Mouse (Mus musculus) testis, postnatal 14 days (tissue): ENCODE results near the gene Slc39a5.
A peak's percentile ranks its signal among the peaks of the same experiment; 100 is the strongest.

Source experiments
- DNase-seq: peaks from one replicate; pipeline ENCODE4 v3.0.0; 2021; ENCODE audit warnings: low spot score

Slc39a5 gene

DNA sequence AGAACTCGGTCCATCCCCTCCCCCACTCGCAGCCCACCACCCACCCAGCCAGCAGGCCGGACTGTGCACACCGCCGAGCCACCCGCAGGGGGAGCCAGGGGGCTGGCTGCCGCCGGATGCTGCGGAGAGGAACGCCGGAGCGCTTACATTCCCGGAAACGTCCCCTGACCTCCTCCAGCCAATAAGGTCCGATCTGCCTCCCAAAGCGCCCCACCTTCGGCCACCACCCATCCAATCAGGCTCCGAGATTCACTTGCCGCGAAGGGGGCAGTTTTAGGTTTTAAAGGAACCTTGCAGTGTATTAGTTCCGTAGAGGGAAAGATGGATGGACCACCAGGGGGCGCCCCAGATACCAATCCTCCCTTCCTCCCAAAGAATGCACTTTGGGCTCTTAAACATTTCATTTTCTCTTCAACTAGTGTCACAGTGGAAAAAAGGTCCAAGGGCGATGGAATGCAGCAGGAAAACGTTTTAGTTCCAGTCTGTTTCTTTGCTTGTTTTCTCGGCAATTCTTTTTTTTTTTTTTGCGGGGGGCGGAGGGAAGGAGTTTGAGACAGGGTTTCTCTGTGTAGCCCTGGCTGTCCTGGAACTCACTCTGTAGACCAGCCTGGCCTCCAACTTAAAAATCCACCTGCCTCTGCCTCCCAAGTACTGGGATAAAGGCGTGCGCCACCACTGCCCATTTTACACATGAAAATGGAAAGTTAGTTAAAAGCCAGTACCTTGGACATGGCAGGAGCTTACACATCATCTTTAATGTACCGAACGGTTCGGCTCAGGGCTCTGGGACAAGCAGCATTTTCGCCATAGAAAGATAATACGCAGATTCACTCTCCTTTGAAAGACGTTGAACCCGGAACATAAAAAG is 8.9 kb upstream of the Slc39a5 start:
- DNase-seq, result peak; percentile 96

- peak; percentile 42 for DNase-seq
Observed at GRCm38 (mm10) chr10:128408591-128409535, 7.8 kb upstream of the Slc39a5 start.

- no peak for DNase-seq
Observed at GRCm38 (mm10) chr10:128403931-128404330, 2.9 kb upstream of the Slc39a5 start.

GRCm38 (mm10) chr10:128401638-128402037 is 609 bp upstream of the Slc39a5 start:
- DNase-seq, result no peak

DNA sequence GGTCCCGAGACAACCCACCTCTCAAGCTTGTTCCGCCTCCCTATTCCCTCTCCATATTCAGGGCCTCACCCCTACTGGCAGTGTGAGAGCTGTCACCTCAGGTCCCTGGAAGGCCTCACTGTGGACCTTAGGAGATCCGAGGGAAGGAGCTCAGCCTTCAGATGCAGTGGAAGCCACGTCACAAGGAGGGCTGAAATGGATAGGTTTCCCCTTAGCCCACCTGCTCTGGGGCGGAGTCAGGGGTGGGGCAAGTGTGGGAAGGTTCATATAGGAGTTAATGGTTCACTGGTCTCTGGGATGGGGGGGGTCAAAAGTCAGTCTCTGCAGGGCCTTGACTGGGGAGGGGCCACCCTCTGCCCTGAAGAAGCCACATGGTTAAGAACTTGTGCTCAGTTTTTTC is 691 bp downstream of the Slc39a5 start:
- DNase-seq, result no peak

- DNase-seq, result no peak
Observed at GRCm38 (mm10) chr10:128397466-128397865, 3.6 kb downstream of the Slc39a5 start.

DNA sequence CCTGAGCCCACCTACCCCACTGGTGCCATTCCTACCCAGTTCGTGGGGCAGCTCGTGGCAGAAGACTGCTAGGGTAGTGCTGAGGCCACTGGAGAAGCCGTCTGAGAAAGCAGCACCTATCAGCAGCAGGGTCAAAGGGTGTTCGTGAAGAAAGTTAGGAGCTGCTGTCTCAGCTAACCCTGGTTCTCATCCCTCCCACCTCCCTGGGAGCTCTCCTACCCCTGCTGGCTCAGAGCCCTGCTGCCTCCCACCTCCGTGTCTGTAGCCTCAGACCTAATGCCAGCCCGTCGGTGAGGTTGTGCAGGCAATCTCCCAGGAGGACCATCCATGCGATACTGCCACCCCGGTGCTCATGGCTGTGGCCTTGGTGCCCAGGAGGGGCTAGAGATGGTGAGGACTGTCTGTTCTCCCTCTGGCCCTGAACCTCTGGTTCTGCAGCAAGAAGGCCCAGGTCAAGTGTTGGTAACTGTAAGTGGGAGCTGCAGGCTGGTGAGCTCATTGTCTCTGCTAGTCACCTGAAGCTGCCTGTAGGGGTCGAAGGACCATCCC is 4.2 kb downstream of the Slc39a5 start:
- DNase-seq, result no peak

GRCm38 (mm10) chr10:128396017-128396673 is 4.9 kb downstream of the Slc39a5 start:
- no peak for DNase-seq

GRCm38 (mm10) chr10:128391850-128392249 is 9.2 kb downstream of the Slc39a5 start:
- DNase-seq, result no peak

- DNase-seq, result no peak
Observed at GRCm38 (mm10) chr10:128390366-128390765, 10.7 kb downstream of the Slc39a5 start.

GRCm38 (mm10) chr10:128389570-128389969 is 11.5 kb downstream of the Slc39a5 start:
- DNase-seq, result no peak

GRCm38 (mm10) chr10:128388941-128389340 is 12.1 kb downstream of the Slc39a5 start:
- no peak for DNase-seq

GRCm38 (mm10) chr10:128385902-128386301 is 15.1 kb downstream of the Slc39a5 start:
- DNase-seq, result no peak

DNA sequence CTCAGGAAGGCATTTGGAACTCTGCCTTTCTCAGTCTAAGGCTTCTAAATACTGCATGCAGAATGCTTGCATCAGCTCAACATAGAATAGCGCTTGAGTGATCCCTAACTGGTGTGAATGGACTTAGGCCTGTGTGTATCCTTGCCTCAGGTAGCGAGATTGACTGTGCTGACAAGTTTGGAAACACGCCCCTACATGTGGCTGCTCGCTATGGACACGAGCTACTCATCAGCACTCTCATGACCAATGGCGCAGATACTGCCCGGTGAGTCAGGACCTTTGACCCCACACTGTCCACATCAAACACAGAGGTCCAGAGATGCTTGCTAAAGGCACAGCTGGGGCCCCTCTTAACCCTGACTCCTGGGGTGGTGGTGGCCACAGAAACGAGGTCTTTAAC is 18.5 kb downstream of the Slc39a5 start:
- DNase-seq, result no peak

DNA sequence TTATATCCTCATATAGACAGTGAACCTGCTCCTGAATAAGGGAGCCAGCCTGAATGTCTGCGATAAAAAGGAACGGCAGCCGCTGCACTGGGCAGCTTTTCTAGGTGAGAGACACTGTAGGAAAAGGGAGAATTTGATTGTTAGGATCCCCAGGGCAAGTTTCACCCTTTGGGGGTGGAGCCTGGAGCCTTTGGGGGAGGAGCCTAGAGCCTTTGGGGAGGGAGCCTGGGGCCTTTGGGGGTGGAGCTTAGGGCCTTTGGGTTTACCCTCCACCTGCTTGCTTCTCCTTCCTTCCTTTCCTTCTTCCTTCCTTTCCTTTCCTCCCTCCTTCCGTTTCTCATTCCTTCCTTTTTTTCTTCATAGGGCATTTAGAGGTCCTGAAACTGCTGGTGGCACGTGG is 20.5 kb downstream of the Slc39a5 start:
- no peak for DNase-seq

DNA sequence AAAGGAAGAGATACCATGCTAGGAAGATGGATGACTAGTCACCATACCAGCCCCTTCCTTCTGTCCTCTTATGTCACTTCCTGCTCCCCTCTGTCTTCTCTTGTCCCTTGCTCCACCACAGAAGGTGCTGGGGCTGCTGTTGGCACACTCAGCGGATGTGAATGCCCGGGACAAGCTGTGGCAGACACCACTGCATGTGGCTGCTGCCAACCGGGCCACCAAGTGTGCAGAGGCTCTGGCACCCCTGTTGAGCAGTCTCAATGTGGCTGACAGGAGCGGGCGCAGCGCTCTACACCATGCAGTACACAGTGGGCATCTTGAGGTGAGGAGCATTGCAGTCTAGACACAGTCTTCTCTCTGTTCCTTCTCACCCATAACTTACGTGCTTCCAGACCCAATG is 21.8 kb downstream of the Slc39a5 start:
- no peak for DNase-seq

DNA sequence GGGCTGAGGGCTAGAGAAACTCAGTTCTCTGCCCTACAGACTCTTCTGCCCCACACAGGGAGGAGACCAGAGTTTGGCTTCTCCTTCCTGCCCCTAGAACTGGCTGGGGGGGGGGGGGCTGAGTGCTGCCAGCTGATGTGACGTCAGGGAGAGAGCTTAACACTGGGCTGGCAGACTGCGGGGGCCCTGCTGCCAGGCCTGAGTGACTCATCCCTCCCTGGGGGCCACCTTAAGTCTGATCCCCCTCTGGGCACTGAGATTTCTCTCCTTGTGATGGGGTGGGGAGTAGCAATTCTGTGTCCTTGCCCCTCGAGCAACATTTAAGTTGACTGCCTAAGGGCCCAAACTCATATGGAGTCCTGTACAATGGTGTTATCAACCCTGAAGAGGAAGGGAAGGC is 22.6 kb downstream of the Slc39a5 start:
- no peak for DNase-seq

GRCm38 (mm10) chr10:128377940-128378448 is 23.0 kb downstream of the Slc39a5 start:
- no peak for DNase-seq

DNA sequence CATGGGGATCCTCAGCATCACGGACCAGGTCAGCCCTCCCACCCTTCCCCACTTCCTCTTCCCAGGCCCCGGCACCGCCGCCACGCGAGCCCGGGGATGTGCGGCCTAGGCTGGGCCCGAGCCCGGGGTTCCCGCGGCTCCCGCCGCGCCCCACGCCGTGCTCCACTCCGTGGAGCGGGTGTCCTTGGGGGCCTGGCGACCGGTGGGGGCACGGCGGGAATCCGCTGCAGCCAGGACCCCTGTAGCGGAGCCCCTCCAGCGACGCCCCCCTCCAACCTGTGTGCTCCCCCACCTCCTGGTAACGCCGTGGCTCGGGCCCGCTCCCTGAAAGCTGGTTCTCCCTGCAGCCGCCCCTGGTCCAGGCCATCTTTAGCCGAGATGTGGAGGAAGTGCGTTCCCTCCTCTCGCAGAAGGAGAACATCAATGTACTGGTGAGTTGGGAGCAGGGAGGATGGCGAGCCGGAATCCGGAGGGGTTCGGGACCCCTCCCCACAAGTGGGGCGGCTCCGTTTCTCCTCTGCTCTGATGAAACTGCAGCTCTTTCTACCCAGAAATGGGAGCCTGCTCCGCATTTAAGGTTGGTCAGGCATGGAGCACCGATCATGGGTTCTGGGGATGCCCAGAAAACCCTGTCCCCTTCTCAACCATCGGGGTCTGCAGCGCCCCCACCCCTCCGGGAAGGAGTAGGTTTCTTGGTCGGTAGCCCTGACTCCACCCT is 23.6 kb downstream of the Slc39a5 start:
- DNase-seq, result peak; percentile 50

DNA sequence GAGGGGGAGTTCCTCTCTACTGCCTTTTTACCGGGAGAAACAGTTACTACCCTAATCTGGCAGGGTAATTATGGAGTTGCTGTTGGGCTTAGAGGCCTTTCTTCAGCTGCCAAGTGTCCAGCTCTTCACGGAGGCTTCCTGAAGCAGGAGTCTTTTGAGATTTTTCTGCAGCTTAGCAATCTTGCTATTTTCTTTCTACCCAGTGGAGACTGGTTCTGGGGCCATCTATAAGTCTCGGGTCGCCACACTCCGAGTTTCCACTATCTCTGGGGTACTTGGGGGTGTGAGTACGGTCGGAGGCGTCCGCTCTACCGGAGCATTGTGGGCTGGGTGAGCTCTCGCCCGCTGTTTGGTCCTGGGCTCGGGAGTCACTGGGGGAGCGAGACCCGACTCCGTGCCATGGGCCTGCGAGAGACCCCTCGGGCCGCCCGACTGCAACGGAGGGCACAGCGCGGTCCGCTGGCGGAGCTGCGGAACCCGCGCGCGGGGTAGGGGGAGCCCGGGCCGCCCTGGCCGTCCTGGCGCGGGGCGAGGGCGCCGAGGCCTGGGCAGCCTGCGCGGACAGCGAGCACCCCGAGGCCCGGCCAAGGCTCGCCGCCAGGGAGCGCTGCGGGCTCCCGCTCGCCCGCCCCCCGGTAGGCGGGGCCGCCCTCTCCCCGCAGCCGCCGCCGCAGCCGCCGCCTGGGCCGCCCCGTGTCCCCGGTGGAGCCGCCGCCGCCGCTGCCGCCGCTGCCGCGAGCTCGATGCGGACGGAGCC is 24.4 kb downstream of the Slc39a5 start, which contains the start of gene Ankrd52:
TSS of gene Ankrd52 (plus strand) at position 661 of the 757 bp plus-strand sequence.
- DNase-seq, result peak; percentile 81
